Mouse (Mus musculus) CH12.LX (cell line): ENCODE measurements at regions not wholly inside any gene's neighbourhood (a gene's known extent, or its start where the extent isn't known, plus 50 kb on each side); places are given as distances from the start of the nearest gene placed in this dataset.
A peak's percentile ranks its signal among the peaks of the same experiment; 100 is the strongest.

Experiments used
- CTCF ChIP-seq, 2 experiments: IDR thresholded peaks in 1 of 2; conservative IDR thresholded peaks in 1 of 2; 2 replicates each; pipeline ENCODE4 v1.5.1; 2011 to 2012; ENCODE audit warnings: low read depth in 2 of 2, low read length in 2 of 2, improper control_type of control experiment in 1 of 2, inconsistent platforms in 1 of 2, mild to moderate bottlenecking in 1 of 2, moderate library complexity in 1 of 2
- E2F4 ChIP-seq: IDR thresholded peaks from 2 replicates; pipeline ENCODE4 v1.6.1; 2011; ENCODE audit warnings: low read depth, low read length, improper control_type of control experiment; ENCODE audit not compliant: insufficient replicate concordance
- ETS1 ChIP-seq: conservative IDR thresholded peaks from 2 replicates; pipeline ENCODE4 v1.6.1; 2012; ENCODE audit warnings: low read depth, mild to moderate bottlenecking, inconsistent platforms, low read length, improper control_type of control experiment, moderate library complexity
- POLR2A ChIP-seq: IDR thresholded peaks from 2 replicates; pipeline ENCODE4 v1.6.1; 2011; ENCODE audit warnings: low read depth, mild to moderate bottlenecking, improper control_type of control experiment, low read length
- TCF12 ChIP-seq: IDR thresholded peaks from 2 replicates; pipeline ENCODE4 v1.6.1; 2014; ENCODE audit warnings: low read depth, mild to moderate bottlenecking, inconsistent platforms, low read length, improper control_type of control experiment

DNA sequence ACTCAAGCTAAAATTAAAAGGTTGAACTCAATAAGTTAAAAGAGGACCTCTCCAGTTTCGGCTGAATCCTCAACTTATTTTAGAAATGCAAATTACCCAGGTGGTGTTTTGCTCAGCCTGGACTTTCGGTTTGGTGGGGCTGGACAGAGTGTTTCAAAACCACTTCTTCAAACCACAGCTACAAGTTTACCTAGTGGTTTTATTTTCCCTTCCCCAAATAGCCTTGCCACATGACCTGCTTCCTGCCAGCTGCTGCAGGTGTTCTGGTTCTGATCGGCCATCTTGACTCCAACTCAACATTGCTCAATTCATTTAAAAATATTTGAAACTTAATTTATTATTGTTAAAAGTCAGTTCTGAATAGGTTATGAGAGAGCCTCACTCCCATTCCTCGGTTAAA, 62.0 kb upstream of the Adam6b start:
- TF ChIP-seq POLR2A (peak; percentile 74), CTCF (conservative IDR thresholded peaks at IDR 0.05 in 1 of 2, IDR thresholded peaks at IDR 0.05 in 1 of 2; ENCODE audit: low read depth in 2 of 2, low read length in 2 of 2) (no peak), E2F4 (no peak), ETS1 (no peak), TCF12 (no peak)
